Mouse (Mus musculus) CH12.LX (cell line): Measurements from ENCODE around the gene Pgam2. TPM values are rescaled to one million over a fixed set of nuclear protein-coding genes. Genes with fewer than 3 reads are reported as not detected.
A peak's percentile ranks its signal among the peaks of the same experiment; 100 is the strongest.

Experiments
- DNase-seq: peaks from one replicate; pipeline ENCODE4 v3.0.0-alpha.2; 2013; ENCODE audit errors: extremely low read depth
- H3K27ac ChIP-seq: 2 replicates; pipeline ENCODE4 v1.5.1; 2012; ENCODE audit warnings: low read depth, mild to moderate bottlenecking, control low read depth, moderate library complexity; ENCODE audit not compliant: insufficient read depth
- H3K27me3 ChIP-seq: replicated peaks from 2 replicates; pipeline ENCODE3; 2012; ENCODE audit warnings: inconsistent platforms
- H3K36me3 ChIP-seq, 2 experiments: replicated peaks in 1 of 2; 2 replicates each; pipeline versions ENCODE3 to v1.6.1; 2012; ENCODE audit warnings: inconsistent platforms in 1 of 2, low read length in 1 of 2, mild to moderate bottlenecking in 1 of 2, mixed read lengths in 1 of 2, moderate library complexity in 1 of 2; ENCODE audit not compliant: control insufficient read depth in 1 of 2, insufficient read depth in 1 of 2
- H3K4me1 ChIP-seq, 2 experiments: 2 replicates each; pipeline ENCODE4 v1.6.1; 2012; ENCODE audit warnings: inconsistent platforms in 1 of 2, moderate library complexity in 1 of 2; ENCODE audit not compliant: insufficient read depth in 2 of 2, control insufficient read depth in 1 of 2
- H3K4me2 ChIP-seq: 2 replicates; pipeline ENCODE4 v1.6.1; 2012; ENCODE audit warnings: low read depth, mild to moderate bottlenecking, control low read depth; ENCODE audit not compliant: poor library complexity, insufficient read depth, severe bottlenecking
- H3K4me3 ChIP-seq, 3 experiments: fragments of 150-350 bp in 1 of 3; sonication (generic) in 1 of 3; replicated peaks in 1 of 3; 2 replicates each; pipeline versions ENCODE3 to v1.5.1; 2011 to 2012; ENCODE audit warnings: low read depth in 2 of 3, low read length in 2 of 3, mild to moderate bottlenecking in 2 of 3, moderate library complexity in 2 of 3, control low read depth in 1 of 3, improper control_type of control experiment in 1 of 3, inconsistent platforms in 1 of 3, mixed read lengths in 1 of 3; ENCODE audit not compliant: poor library complexity in 1 of 3
- H3K79me2 ChIP-seq: replicated peaks from 2 replicates; pipeline ENCODE4 v1.6.1; 2012; ENCODE audit warnings: mild to moderate bottlenecking, moderate library complexity; ENCODE audit not compliant: control insufficient read depth, poor library complexity, insufficient read depth, severe bottlenecking; ENCODE audit errors: extremely low read depth
- H3K9ac ChIP-seq: 2 replicates; pipeline ENCODE4 v1.6.1; 2012; ENCODE audit warnings: low read depth, mild to moderate bottlenecking, control low read depth, moderate library complexity; ENCODE audit not compliant: insufficient read depth
- H3K9me3 ChIP-seq: replicated peaks from 2 replicates; pipeline ENCODE3; 2012; ENCODE audit warnings: low read length, inconsistent platforms, mixed read lengths
- CHD1 ChIP-seq: IDR thresholded peaks from 2 replicates; pipeline ENCODE4 v1.6.1; 2012; ENCODE audit warnings: low read depth, low read length, improper control_type of control experiment, inconsistent platforms
- CHD2 ChIP-seq: IDR thresholded peaks from 2 replicates; pipeline ENCODE4 v1.6.1; 2011; ENCODE audit warnings: low read length, improper control_type of control experiment
- CTCF ChIP-seq, 2 experiments: IDR thresholded peaks in 1 of 2; conservative IDR thresholded peaks in 1 of 2; 2 replicates each; pipeline ENCODE4 v1.5.1; 2011 to 2012; ENCODE audit warnings: low read depth in 2 of 2, low read length in 2 of 2, improper control_type of control experiment in 1 of 2, inconsistent platforms in 1 of 2, mild to moderate bottlenecking in 1 of 2, moderate library complexity in 1 of 2
- EP300 ChIP-seq: IDR thresholded peaks from 2 replicates; pipeline ENCODE4 v1.6.1; 2011; ENCODE audit warnings: low read length, improper control_type of control experiment
- GABPA ChIP-seq: IDR thresholded peaks from 2 replicates; pipeline ENCODE4 v1.6.1; 2012; ENCODE audit warnings: low read depth, low read length, improper control_type of control experiment, inconsistent platforms; ENCODE audit not compliant: insufficient replicate concordance
- KAT2A ChIP-seq: IDR thresholded peaks from 2 replicates; pipeline ENCODE4 v1.6.1; 2012; ENCODE audit warnings: low read length, improper control_type of control experiment, inconsistent platforms; ENCODE audit not compliant: insufficient replicate concordance
- MAFK ChIP-seq: IDR thresholded peaks from 2 replicates; pipeline ENCODE4 v1.6.1; 2011; ENCODE audit warnings: low read length, improper control_type of control experiment; ENCODE audit not compliant: insufficient replicate concordance
- MAX ChIP-seq: IDR thresholded peaks from 2 replicates; pipeline ENCODE4 v1.6.1; 2011; ENCODE audit warnings: low read length, improper control_type of control experiment
- MAZ ChIP-seq: IDR thresholded peaks from 2 replicates; pipeline ENCODE4 v1.6.1; 2012; ENCODE audit warnings: low read depth, mild to moderate bottlenecking, inconsistent platforms, low read length, improper control_type of control experiment, moderate library complexity
- MEF2A ChIP-seq: IDR thresholded peaks from 2 replicates; pipeline ENCODE4 v1.6.1; 2014; ENCODE audit warnings: low read depth, mild to moderate bottlenecking, inconsistent platforms, low read length, improper control_type of control experiment, borderline replicate concordance
- MYC ChIP-seq: IDR thresholded peaks from 2 replicates; pipeline ENCODE4 v1.6.1; 2011; ENCODE audit warnings: low read depth, mild to moderate bottlenecking, improper control_type of control experiment, low read length
- NRF1 ChIP-seq: IDR thresholded peaks from 2 replicates; pipeline ENCODE4 v1.6.1; 2014; ENCODE audit warnings: low read depth, mild to moderate bottlenecking, inconsistent platforms, low read length, improper control_type of control experiment, moderate library complexity
- PAX5 ChIP-seq: IDR thresholded peaks from 2 replicates; pipeline ENCODE4 v1.6.1; 2012; ENCODE audit warnings: low read length, inconsistent platforms, mixed read lengths
- POLR2A ChIP-seq: IDR thresholded peaks from 2 replicates; pipeline ENCODE4 v1.6.1; 2011; ENCODE audit warnings: low read depth, mild to moderate bottlenecking, improper control_type of control experiment, low read length
- POLR2AphosphoS2 ChIP-seq: IDR thresholded peaks from 2 replicates; pipeline ENCODE4 v1.6.1; 2011; ENCODE audit warnings: low read depth, low read length, improper control_type of control experiment
- RAD21 ChIP-seq: IDR thresholded peaks from 2 replicates; pipeline ENCODE4 v1.6.1; 2011; ENCODE audit warnings: low read depth, mild to moderate bottlenecking, low read length, improper control_type of control experiment, moderate library complexity
- RCOR1 ChIP-seq: conservative IDR thresholded peaks from 2 replicates; pipeline ENCODE4 v1.6.1; 2012; ENCODE audit warnings: low read depth, mild to moderate bottlenecking, inconsistent platforms, low read length, improper control_type of control experiment
- SIN3A ChIP-seq: IDR thresholded peaks from 2 replicates; pipeline ENCODE4 v1.6.1; 2012; ENCODE audit warnings: low read length, improper control_type of control experiment, inconsistent platforms
- SMC3 ChIP-seq: IDR thresholded peaks from 2 replicates; pipeline ENCODE4 v1.6.1; 2011; ENCODE audit warnings: low read depth, low read length, improper control_type of control experiment
- TBP ChIP-seq: conservative IDR thresholded peaks from 2 replicates; pipeline ENCODE4 v1.6.1; 2011; ENCODE audit warnings: low read depth, low read length, improper control_type of control experiment
- TCF12 ChIP-seq: IDR thresholded peaks from 2 replicates; pipeline ENCODE4 v1.6.1; 2014; ENCODE audit warnings: low read depth, mild to moderate bottlenecking, inconsistent platforms, low read length, improper control_type of control experiment
- USF1 ChIP-seq: IDR thresholded peaks from 2 replicates; pipeline ENCODE4 v1.6.1; 2014; ENCODE audit warnings: low read depth, mild to moderate bottlenecking, inconsistent platforms, low read length, improper control_type of control experiment
- ZMIZ1 ChIP-seq: IDR thresholded peaks from 2 replicates; pipeline ENCODE4 v1.6.1; 2012; ENCODE audit warnings: low read depth, mild to moderate bottlenecking, inconsistent platforms, low read length, improper control_type of control experiment
- dilution Hi-C: fragments of 300-500 bp; cut with MboI; formaldehyde crosslinking; loops from 2 replicates; pipeline ENCODE4 v1.14.3; 2020; ENCODE audit warnings: low sequenced_read_pairs; ENCODE audit not compliant: extremely low pct_unique_long_range_greater_than_20kb, extremely low pct_ligation_motif_present
- in situ Hi-C: fragments of 300-500 bp; cut with MboI; formaldehyde crosslinking; loops from 3 replicates; pipeline ENCODE4 v1.14.3; 2019; ENCODE audit warnings: low sequenced_read_pairs, low pct_ligation_motif_present, low pct_unique_long_range_greater_than_20kb, mixed read lengths
- polyA plus RNA-seq: library from polyadenylated mRNA; unstranded; fragments of >175 nt; gene quantifications from 2 replicates; pipeline ENCODE4 v1.2.1, GENCODE M21; 2012; ENCODE audit warnings: low read depth; ENCODE audit not compliant: insufficient read length
- total RNA-seq, 2 experiments: library from RNA; depleted of rRNA; stranded (reverse); fragments of 300-350 nt in 1 of 2; fragments of >200 nt in 1 of 2; gene quantifications; 2 replicates each; pipeline ENCODE4 v1.2.3; 2012 to 2014

The Pgam2 gene
- total and polyA plus RNA-seq, 3 experiments, result 0.64 to 2.5 TPM; not detected in 1

- TF ChIP-seq MEF2A (peak; percentile 71; the same call in 1 of the 2 replicates), ZMIZ1 (peak; percentile 87), GABPA (no peak), RCOR1 (peak; percentile 84), TCF12 (peak; percentile 85), USF1 (no peak), MAX (peak; percentile 51; the same call in 1 of the 2 replicates), PAX5 (no peak), CTCF (conservative IDR thresholded peaks at IDR 0.05 in 1 of 2, IDR thresholded peaks at IDR 0.05 in 1 of 2; ENCODE audit: low read depth in 2 of 2, low read length in 2 of 2) (peak; percentile 6 to 65; a peak in 2 of 4 replicates), POLR2AphosphoS2 (peak; percentile 79; the same call in 1 of the 2 replicates), RAD21 (peak; percentile 47), POLR2A (peak; percentile 91), CHD2 (peak; percentile 41; the same call in 1 of the 2 replicates), CHD1 (peak; percentile 79; the same call in 1 of the 2 replicates), NRF1 (peak; percentile 46; the same call in 1 of the 2 replicates), MAZ (no peak; the same call in 1 of the 2 replicates), EP300 (peak; percentile 66; the same call in 1 of the 2 replicates), MYC (no peak)
These were observed 34.0 kb upstream of the Pgam2 start, which contains the start of gene Polm (continued) for GRCm38 (mm10) chr11:5837251-5838246.

GRCm38 (mm10) chr11:5836126-5836525 is 32.6 kb upstream of the Pgam2 start:
- peak; percentile 56 for DNase-seq
- Histone ChIP-seq H3K4me1 (peaks cover 16 to 44% of the 10 kb centered on the region in 2 experiments), H3K79me2 (no peaks in the 10 kb centered on the region), H3K4me3 (no peak overlapping the region), H3K27me3 (no peaks in the 10 kb centered on the region), H3K9ac (no peak overlapping the region), H3K27ac (no peak overlapping the region), H3K9me3 (peaks cover 16% of the 10 kb centered on the region), H3K36me3 (peaks cover 33 to 37% of the 10 kb centered on the region in 2 experiments), H3K4me2 (no peak overlapping the region)
- dilution Hi-C loops (no loop called here), in situ Hi-C loops (no loop called here)
- TF ChIP-seq CTCF (conservative IDR thresholded peaks at IDR 0.05 in 1 of 2, IDR thresholded peaks at IDR 0.05 in 1 of 2; ENCODE audit: low read depth in 2 of 2, low read length in 2 of 2) (peak in 1 of 2 experiments; percentile 74; a peak in 2 of 4 replicates), SIN3A (no peak), SMC3 (peak; percentile 65), MAFK (no peak), RAD21 (peak; percentile 56), MYC (0 out of 2 replicates have a peak, but pooled peaks have one; percentile 44), MAX (peak; percentile 44; the same call in 1 of the 2 replicates), TBP (no peak), KAT2A (no peak)
